Mouse (Mus musculus) lung, postnatal 0 days (tissue): ENCODE data around the gene Pcp2.

Experiments used
- CTCF ChIP-seq: IDR thresholded peaks from 2 replicates; pipeline ENCODE4 v1.5.1; 2016; ENCODE audit warnings: antibody characterized with exemption, mild to moderate bottlenecking
- EP300 ChIP-seq: IDR thresholded peaks from 2 replicates; pipeline ENCODE4 v1.6.1; 2016; ENCODE audit warnings: antibody characterized with exemption, mild to moderate bottlenecking, control low read depth

DNA sequence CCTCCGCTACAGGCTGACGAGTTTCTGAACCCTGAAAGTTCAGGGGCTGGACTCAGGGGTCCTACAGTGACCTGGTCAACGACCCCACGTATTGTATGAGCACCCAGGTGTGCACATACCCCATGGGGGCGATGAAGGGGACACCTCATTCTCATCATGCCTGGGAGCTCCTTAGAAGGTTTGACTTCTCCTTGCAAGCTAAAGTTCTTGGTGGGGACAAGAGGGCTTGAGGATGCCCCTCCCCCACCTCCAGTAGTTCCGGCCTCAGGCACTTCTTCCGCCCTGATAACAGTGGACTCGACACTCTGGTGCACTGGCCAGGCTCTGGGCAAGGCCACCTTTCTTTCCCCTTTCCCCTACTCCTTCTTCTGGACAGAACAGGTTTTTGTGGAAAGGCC, 6.1 kb upstream of the Pcp2 start:
- TF ChIP-seq CTCF = no peak
- no peak for TF ChIP-seq EP300
